Mouse (Mus musculus): ENCODE data around the gene Large2. TPM values are rescaled to one million over a fixed set of nuclear protein-coding genes. Genes with fewer than 3 reads are reported as not detected.

The Large2 gene
- polyA plus RNA-seq, 1 experiment from 2014 or later: 2.3 TPM

GRCm38 (mm10) chr2:92389645-92390044 lies 15.0 kb upstream of the Large2 start:
- 11% methylated on average over 10 of the region's 10 CpGs for WGBS
- no peak overlapping the region for H3K9ac ChIP-seq
- H3K27me3 ChIP-seq (replicated peaks): peaks cover 69% of the 10 kb centered on the region
- no peak overlapping the region for H3K27ac ChIP-seq (replicated peaks)
- H3K9me3 ChIP-seq: no peaks in the 10 kb centered on the region
- H3K4me3 ChIP-seq: peak overlapping the region; percentile 72
- H3K36me3 ChIP-seq: peaks cover 14% of the 10 kb centered on the region
- H3K4me2 ChIP-seq: peak overlapping the region; percentile 91
- H3K4me1 ChIP-seq: peaks cover 44% of the 10 kb centered on the region
- ATAC-seq (ENCODE audit: extremely low read depth, insufficient number of reproducible peaks, low FRiP score, low TSS enrichment): no peak

GRCm38 (mm10) chr2:92388891-92389641 lies 14.4 kb upstream of the Large2 start:
- under 1% methylated on average over 58 of the region's 62 CpGs for whole genome bisulfite sequencing
- H3K4me2 ChIP-seq: peak overlapping the region; percentile 91
- peaks cover 64% of the 10 kb centered on the region for H3K27me3 ChIP-seq (replicated peaks)
- ATAC-seq (ENCODE audit: extremely low read depth, insufficient number of reproducible peaks, low FRiP score, low TSS enrichment): peak; percentile 79
- H3K4me1 ChIP-seq: peaks cover 44% of the 10 kb centered on the region
- H3K27ac ChIP-seq (replicated peaks): no peak overlapping the region
- H3K4me3 ChIP-seq: peak overlapping the region; percentile 72
- peak overlapping the region; percentile 82 for H3K9ac ChIP-seq
- peaks cover 14% of the 10 kb centered on the region for H3K36me3 ChIP-seq
- no peaks in the 10 kb centered on the region for H3K9me3 ChIP-seq

- peak overlapping the region; percentile 72 for H3K4me3 ChIP-seq
- 62% methylated on average over 3 of the region's 3 CpGs for WGBS
- peaks cover 44% of the 10 kb centered on the region for H3K4me1 ChIP-seq
- H3K27me3 ChIP-seq (replicated peaks): peaks cover 55% of the 10 kb centered on the region
- H3K9me3 ChIP-seq: no peaks in the 10 kb centered on the region
- H3K4me2 ChIP-seq: peak overlapping the region; percentile 91
- no peak for ATAC-seq (ENCODE audit: extremely low read depth, insufficient number of reproducible peaks, low FRiP score, low TSS enrichment)
- peaks cover 20% of the 10 kb centered on the region for H3K36me3 ChIP-seq
- peak overlapping the region; percentile 82 for H3K9ac ChIP-seq
- no peak overlapping the region for H3K27ac ChIP-seq (replicated peaks)
These were observed 13.4 kb upstream of the Large2 start for GRCm38 (mm10) chr2:92388081-92388517.

- no peak overlapping the region for H3K9ac ChIP-seq
- H3K4me1 ChIP-seq: peaks cover 42% of the 10 kb centered on the region
- no peak overlapping the region for H3K4me3 ChIP-seq
- peaks cover 50% of the 10 kb centered on the region for H3K27me3 ChIP-seq (replicated peaks)
- no peak overlapping the region for H3K4me2 ChIP-seq
- H3K9me3 ChIP-seq: no peaks in the 10 kb centered on the region
- no peak for ATAC-seq (ENCODE audit: extremely low read depth, insufficient number of reproducible peaks, low FRiP score, low TSS enrichment)
- 72% methylated on average over 4 of the region's 4 CpGs for WGBS
- H3K27ac ChIP-seq (replicated peaks): no peak overlapping the region
- peaks cover 24% of the 10 kb centered on the region for H3K36me3 ChIP-seq
These were observed 13.0 kb upstream of the Large2 start for GRCm38 (mm10) chr2:92387646-92388045.

- Histone ChIP-seq H3K4me3 (no peak overlapping the region), H3K36me3 (peaks cover 31% of the 10 kb centered on the region), H3K4me2 (no peak overlapping the region), H3K9ac (no peak overlapping the region), H3K27me3 (replicated peaks) (peaks cover 44% of the 10 kb centered on the region), H3K27ac (replicated peaks) (no peak overlapping the region), H3K4me1 (peaks cover 36% of the 10 kb centered on the region), H3K9me3 (no peaks in the 10 kb centered on the region)
- 79% methylated on average over 30 of the region's 30 CpGs for WGBS
- no peak for ATAC-seq (ENCODE audit: extremely low read depth, insufficient number of reproducible peaks, low FRiP score, low TSS enrichment)
These were observed 12.3 kb upstream of the Large2 start for GRCm38 (mm10) chr2:92386821-92387570.

- Histone ChIP-seq H3K4me2 (no peak overlapping the region), H3K4me1 (peaks cover 25% of the 10 kb centered on the region), H3K36me3 (peaks cover 47% of the 10 kb centered on the region), H3K27ac (replicated peaks) (no peak overlapping the region), H3K9ac (no peak overlapping the region), H3K27me3 (replicated peaks) (peaks cover 28% of the 10 kb centered on the region), H3K4me3 (no peak overlapping the region), H3K9me3 (no peaks in the 10 kb centered on the region)
- ATAC-seq (ENCODE audit: extremely low read depth, insufficient number of reproducible peaks, low FRiP score, low TSS enrichment): no peak
- WGBS: 62% methylated on average over 22 of the region's 22 CpGs
These were observed 10.7 kb upstream of the Large2 start for GRCm38 (mm10) chr2:92385113-92386051.

- Histone ChIP-seq H3K36me3 (peaks cover 60% of the 10 kb centered on the region), H3K9ac (no peak overlapping the region), H3K9me3 (no peaks in the 10 kb centered on the region), H3K4me3 (no peak overlapping the region), H3K4me1 (peaks cover 12% of the 10 kb centered on the region), H3K27me3 (replicated peaks) (peaks cover 24% of the 10 kb centered on the region), H3K27ac (replicated peaks) (no peak overlapping the region), H3K4me2 (no peak overlapping the region)
- WGBS: 73% methylated on average over 4 of the region's 4 CpGs
- ATAC-seq (ENCODE audit: extremely low read depth, insufficient number of reproducible peaks, low FRiP score, low TSS enrichment): no peak
These were observed 9.4 kb upstream of the Large2 start for GRCm38 (mm10) chr2:92384101-92384500.

GRCm38 (mm10) chr2:92382759-92383158 lies 8.1 kb upstream of the Large2 start:
- Histone ChIP-seq H3K9ac (no peak overlapping the region), H3K9me3 (no peaks in the 10 kb centered on the region), H3K27ac (replicated peaks) (no peak overlapping the region), H3K4me3 (no peak overlapping the region), H3K27me3 (replicated peaks) (peaks cover 13% of the 10 kb centered on the region), H3K4me1 (no peaks in the 10 kb centered on the region), H3K36me3 (peaks cover 73% of the 10 kb centered on the region), H3K4me2 (no peak overlapping the region)
- ATAC-seq (ENCODE audit: extremely low read depth, insufficient number of reproducible peaks, low FRiP score, low TSS enrichment): no peak
- WGBS: 77% methylated on average over 4 of the region's 4 CpGs

- Histone ChIP-seq H3K27ac (replicated peaks) (no peak within 1 kb of the TSS), H3K9me3 (no peaks in the 10 kb centered on the region), H3K4me2 (no peak within 1 kb of the TSS), H3K4me3 (no peak within 1 kb of the TSS), H3K9ac (no peak within 1 kb of the TSS), H3K27me3 (replicated peaks) (peaks cover 6% of the 10 kb centered on the region), H3K36me3 (peaks cover 80% of the 10 kb centered on the region), H3K4me1 (no peaks in the 10 kb centered on the region)
- ATAC-seq (ENCODE audit: extremely low read depth, insufficient number of reproducible peaks, low FRiP score, low TSS enrichment): no peak
- WGBS: 75% methylated on average over 5 of the region's 5 CpGs
These were observed 7.4 kb upstream of the Large2 start, which contains the start of gene 1700029I15Rik for GRCm38 (mm10) chr2:92381901-92382588. 1700029I15Rik (plus strand) TSS chr2:92382538.

- no peak for ATAC-seq (ENCODE audit: extremely low read depth, insufficient number of reproducible peaks, low FRiP score, low TSS enrichment)
- Histone ChIP-seq H3K9me3 (no peaks in the 10 kb centered on the region), H3K27ac (replicated peaks) (no peak overlapping the region), H3K27me3 (replicated peaks) (no peaks in the 10 kb centered on the region), H3K4me3 (no peak overlapping the region), H3K36me3 (peaks cover 78% of the 10 kb centered on the region), H3K4me2 (no peak overlapping the region), H3K4me1 (peaks cover 4% of the 10 kb centered on the region), H3K9ac (no peak overlapping the region)
- WGBS: 74% methylated on average over 5 of the region's 5 CpGs
These were observed 6.5 kb upstream of the Large2 start for GRCm38 (mm10) chr2:92381161-92381560.

Measured in heart, embryonic 13.5 days (tissue).